Mouse (Mus musculus) central nervous system, embryonic 18 days (tissue): ENCODE data around the gene Wnk1. TPM values are rescaled to one million over a fixed set of nuclear protein-coding genes. Genes with fewer than 3 reads are reported as not detected.

Experiments
- polyA plus RNA-seq: library from polyadenylated mRNA; depleted of rRNA; stranded (reverse); fragments of >200 nt; gene quantifications from 2 replicates; pipeline ENCODE4 v1.2.3, GENCODE M21; 2012; rRNA removed

The Wnk1 gene
- polyA plus RNA-seq: 126 and 134 TPM in 2 replicates

GRCm38 (mm10) chr6:120038366-120039255 is at the start of gene Wnk1:
Gene Wnk1 (minus strand): TSS chr6:120038672.

DNA sequence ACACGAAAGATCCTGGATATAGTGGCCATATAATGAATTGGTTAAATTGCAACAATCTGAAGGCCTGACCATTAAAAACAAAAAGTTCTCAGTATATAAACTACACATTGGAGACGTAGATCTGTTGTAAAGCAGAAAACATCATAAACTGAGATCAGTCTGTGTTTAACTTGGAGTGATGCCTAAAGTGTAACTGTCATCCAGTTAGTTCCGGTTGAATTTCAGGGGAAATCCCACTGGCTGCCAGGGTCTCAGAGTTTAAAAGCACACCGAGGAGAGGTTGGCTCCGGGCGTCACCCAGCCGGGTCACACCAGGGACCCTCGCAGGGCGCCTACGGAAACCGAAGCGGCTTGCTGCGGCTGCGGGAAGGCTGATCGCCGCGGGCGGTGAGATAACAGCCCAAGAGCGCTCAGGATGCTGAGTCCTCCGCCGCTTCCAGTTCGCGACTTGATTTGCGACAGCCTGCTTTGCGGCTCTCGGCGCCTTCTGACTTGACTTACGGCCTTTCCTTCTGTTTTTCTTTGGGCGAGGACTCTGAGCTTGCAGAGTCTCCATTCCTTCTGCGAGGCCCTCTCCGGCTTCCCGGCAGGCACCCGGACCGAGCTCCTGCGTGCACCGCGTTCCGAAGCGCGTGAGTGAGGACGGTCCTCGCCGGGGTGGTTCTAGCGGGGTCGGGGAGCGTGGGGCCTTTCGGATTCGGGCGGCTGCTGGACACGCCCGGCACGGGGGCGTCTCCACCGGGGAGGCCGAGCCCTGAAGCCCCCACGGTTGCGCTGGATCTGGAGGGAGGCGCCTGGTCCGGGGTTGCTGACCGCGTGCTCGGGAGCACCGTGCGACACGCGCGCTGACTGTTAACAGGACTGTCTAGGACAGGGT is 136.0 kb downstream of the Wnk1 start, which contains the start of gene Rad52:
TSS of gene Rad52 (plus strand) at position 495 of the 877 bp plus-strand sequence.

Other genes with a start within 250 kb of the Wnk1 start
- gene Erc1, start 190.5 kb downstream of the Wnk1 start, polyA plus RNA-seq: 53.2 and 53.3 TPM in 2 replicates
- 49.8 and 50.4 TPM in 2 replicates for gene Rad52, start 136.0 kb downstream of the Wnk1 start, polyA plus RNA-seq
- gene Ninj2, start 54.7 kb upstream of the Wnk1 start, polyA plus RNA-seq: 0.10 TPM in 1 of 2 replicates, not detected in the other